In genomic region chr6:72937430-72937829, GRCm38 (mm10) we compare ENCODE assay signal across 20 mouse cellular contexts. TPM values are rescaled to one million over a fixed set of nuclear protein-coding genes. Genes with fewer than 3 reads are reported as not detected.
DNase-seq lines count a peak whose midpoint lies in the region; ATAC-seq lines count a peak whose summit lies in the region.
"Had no signal": no experiment of that assay in that cellular context is flagged by ENCODE, and none has a peak within 500 bp of the region (broad histone marks: within the 10 kb centered on the region; RNA-seq: fewer than 3 reads in every experiment).

No protein-coding gene starts in this region.

- no peak overlapping the region for H3K27ac ChIP-seq in hindbrain, embryonic 11.5 days (ENCODE audit: low read depth, low read length)
- H3K27ac ChIP-seq in forebrain, embryonic 11.5 days (ENCODE audit: low read depth, low read length): no peak overlapping the region
- H3K27ac ChIP-seq: forebrain, embryonic 13.5 days; left cerebral cortex, adult 2 months; limb, embryonic 12.5 days; midbrain, embryonic 15.5 days had no signal

- ATAC-seq in activated CD4-positive, CD25-positive, alpha-beta regulatory T cell, adult 4 months: peak; percentile 56
- peak; percentile 12; the same call in 1 of the 2 replicates for ATAC-seq in megakaryocyte, adult 5-6 weeks (ENCODE audit: poor library complexity, severe bottlenecking)
- ATAC-seq in hindbrain, embryonic 11.5 days (ENCODE audit: low FRiP score): no peak
- no peak for ATAC-seq in forebrain, embryonic 11.5 days (replicated peaks; ENCODE audit: low FRiP score)
- ATAC-seq: forebrain, embryonic 13.5 days; hindbrain, embryonic 16.5 days; midbrain, embryonic 15.5 days had no signal

- H3K36me3 ChIP-seq in hindbrain, embryonic 11.5 days (ENCODE audit: control insufficient read depth, insufficient read depth, low read length): no peaks in the 10 kb centered on the region
- H3K36me3 ChIP-seq in forebrain, embryonic 11.5 days (ENCODE audit: control insufficient read depth, insufficient read depth, low read length): no peaks in the 10 kb centered on the region
- H3K36me3 ChIP-seq: limb, embryonic 12.5 days; midbrain, embryonic 15.5 days had no signal

- H3K9me3 ChIP-seq in hindbrain, embryonic 11.5 days (ENCODE audit: control insufficient read depth, low read length): no peaks in the 10 kb centered on the region
- H3K9me3 ChIP-seq in forebrain, embryonic 11.5 days (ENCODE audit: control insufficient read depth, low read length): no peaks in the 10 kb centered on the region
- H3K9me3 ChIP-seq: forebrain, embryonic 13.5 days; limb, embryonic 12.5 days; midbrain, embryonic 15.5 days had no signal

- no peaks in the 10 kb centered on the region for H3K4me1 ChIP-seq in hindbrain, embryonic 11.5 days (replicated peaks; ENCODE audit: control insufficient read depth, insufficient read depth, low read length)
- no peaks in the 10 kb centered on the region for H3K4me1 ChIP-seq in forebrain, embryonic 11.5 days (replicated peaks; ENCODE audit: control insufficient read depth, insufficient read depth, low read length)
- H3K4me1 ChIP-seq: forebrain, embryonic 13.5 days; limb, embryonic 12.5 days; midbrain, embryonic 15.5 days had no signal

- H3K9ac ChIP-seq in hindbrain, embryonic 11.5 days (ENCODE audit: low read depth, low read length): no peak overlapping the region
- H3K9ac ChIP-seq in forebrain, embryonic 11.5 days (ENCODE audit: low read length): no peak overlapping the region
- H3K9ac ChIP-seq: forebrain, embryonic 13.5 days; limb, embryonic 12.5 days; midbrain, embryonic 15.5 days had no signal

- 81% methylated on average over 3 of the region's 3 CpGs for WGBS in hindbrain, embryonic 11.5 days
- 92% methylated on average over 3 of the region's 3 CpGs for WGBS in forebrain, embryonic 11.5 days

- peak; percentile 19 for DNase-seq in thymus, postnatal 25 days
- no peak for DNase-seq in thymus, postnatal 36 days
- no peak for DNase-seq in cerebellum, postnatal 4 days (ENCODE audit: low spot score in 2 of 2)
- no peak for DNase-seq in hindbrain, embryonic 11.5 days (ENCODE audit: low spot score)
- DNase-seq in forebrain, embryonic 11.5 days (ENCODE audit: low spot score): no peak
- DNase-seq: adrenal gland, postnatal 36 days; cerebellum, adult 9-11 months; gastrocnemius, postnatal 25 days; heart, postnatal 14 days; kidney, adult 18-20 months; kidney, postnatal 14 days; lung, postnatal 36 days had no signal

- no peaks in the 10 kb centered on the region for H3K27me3 ChIP-seq in hindbrain, embryonic 11.5 days (ENCODE audit: control insufficient read depth, insufficient read depth, low read length)
- H3K27me3 ChIP-seq in forebrain, embryonic 11.5 days (ENCODE audit: control insufficient read depth, insufficient read depth, low read length): no peaks in the 10 kb centered on the region
- H3K27me3 ChIP-seq: forebrain, embryonic 13.5 days; limb, embryonic 12.5 days; midbrain, embryonic 15.5 days had no signal

- H3K4me3 ChIP-seq in hindbrain, embryonic 11.5 days (ENCODE audit: low read depth, low read length): no peak overlapping the region
- no peak overlapping the region for H3K4me3 ChIP-seq in forebrain, embryonic 11.5 days (ENCODE audit: low read depth, low read length)
- H3K4me3 ChIP-seq: forebrain, embryonic 13.5 days; left cerebral cortex, adult 2 months; limb, embryonic 12.5 days; midbrain, embryonic 15.5 days had no signal

- H3K4me2 ChIP-seq in hindbrain, embryonic 11.5 days (replicated peaks; ENCODE audit: low read depth, low read length): no peak overlapping the region
- H3K4me2 ChIP-seq in forebrain, embryonic 11.5 days (ENCODE audit: low read depth, low read length, severe bottlenecking): no peak overlapping the region
- H3K4me2 ChIP-seq: forebrain, embryonic 13.5 days; heart, embryonic 11.5 days; limb, embryonic 12.5 days; midbrain, embryonic 15.5 days had no signal

RNA-seq across cellular contexts. Expression of gene Tmsb10, which starts 21.1 kb away (rescaled TPM):
- polyA plus RNA-seq in activated CD4-positive, CD25-positive, alpha-beta regulatory T cell, adult 4 months (2017; shearing (Covaris generic)): 1,000 to 10,000 TPM; 4,284 to 5,100 TPM
- total RNA-seq in megakaryocyte, adult 5-6 weeks (2015): 3,978 and 3,999 TPM in 2 replicates
- total RNA-seq in megakaryocyte, adult 5-6 weeks (2017): 2,780 and 3,394 TPM in 2 replicates
- 3,882 and 4,064 TPM in 2 replicates for polyA plus RNA-seq in hindbrain, embryonic 11.5 days (2014; fragmentation: Nextera tagmentation; extraction: Ambion mirVana)
- 2,631 and 2,769 TPM in 2 replicates for polyA plus RNA-seq in forebrain, embryonic 11.5 days (2014; fragmentation: Nextera tagmentation; extraction: Ambion mirVana)

RNA-seq across cellular contexts. Expression of gene Kcmf1, which starts 37.7 kb away (rescaled TPM):
- 10 to 100 TPM; 10.1 to 12.0 TPM for polyA plus RNA-seq in activated CD4-positive, CD25-positive, alpha-beta regulatory T cell, adult 4 months (2017; shearing (Covaris generic))
- total RNA-seq in megakaryocyte, adult 5-6 weeks (2015): 81.0 and 110 TPM in 2 replicates
- total RNA-seq in megakaryocyte, adult 5-6 weeks (2017): 100 and 110 TPM in 2 replicates
- 35.3 and 45.9 TPM in 2 replicates for polyA plus RNA-seq in hindbrain, embryonic 11.5 days (2014; fragmentation: Nextera tagmentation; extraction: Ambion mirVana)
- 44.5 and 45.1 TPM in 2 replicates for polyA plus RNA-seq in forebrain, embryonic 11.5 days (2014; fragmentation: Nextera tagmentation; extraction: Ambion mirVana)

Comparison
In these comparisons a context has a peak if more than half of its experiments do, and no peak if none do; other contexts are left out.
1. ATAC-seq: peak in activated CD4-positive, CD25-positive, alpha-beta regulatory T cell, adult 4 months (single experiment) and megakaryocyte, adult 5-6 weeks (single experiment); none in hindbrain, embryonic 11.5 days (single experiment) and forebrain, embryonic 11.5 days (single experiment).